Mouse (Mus musculus): ENCODE data around the gene Rab5b.
"Not testable (repeated sequence)": the region's sequence is repeated elsewhere in the genome, so short reads cannot be mapped to it uniquely, and the experiment has no call there.

Gene Rab5b

GRCm38 (mm10) chr10:128646139-128647089, 49.6 kb downstream of the Rab5b start:
- CTCF ChIA-PET = interaction anchor here (0.5 to 0.6 kb wide), 2 partner anchors 20 to 49 kb away, joined by 3 to 4 read pairs; partner anchors contain the start of genes Rab5b and Rps26

GRCm38 (mm10) chr10:128645111-128646011, 50.7 kb downstream of the Rab5b start, which contains the start of gene Ikzf4:
Gene Ikzf4 (minus strand): TSS chr10:128645991.
- CTCF ChIA-PET = interaction anchor here (0.7 kb wide), 1 partner anchor 33 kb away, joined by 3 read pairs; no protein-coding TSS in a partner anchor

- CTCF ChIA-PET = interaction anchor here (0.6 kb wide), 1 partner anchor 686 kb away, joined by 3 read pairs; no protein-coding TSS in a partner anchor
Observed at GRCm38 (mm10) chr10:128642749-128643148, 53.3 kb downstream of the Rab5b start.

GRCm38 (mm10) chr10:128641871-128642270, 54.2 kb downstream of the Rab5b start:
- CTCF ChIA-PET = no interaction called here

- CTCF ChIA-PET = no interaction called here
Observed at GRCm38 (mm10) chr10:128640891-128641290, 55.2 kb downstream of the Rab5b start.

GRCm38 (mm10) chr10:128639999-128640398, 56.1 kb downstream of the Rab5b start:
- CTCF ChIA-PET = interaction anchor here (0.7 kb wide), 1 partner anchor 310 kb away, joined by 3 read pairs; no protein-coding TSS in a partner anchor

GRCm38 (mm10) chr10:128637011-128637410, 59.1 kb downstream of the Rab5b start:
- CTCF ChIA-PET = no interaction called here

GRCm38 (mm10) chr10:128636561-128636960, 59.5 kb downstream of the Rab5b start:
- CTCF ChIA-PET = no interaction called here

GRCm38 (mm10) chr10:128635697-128636096, 60.4 kb downstream of the Rab5b start:
- CTCF ChIA-PET = no interaction called here

- CTCF ChIA-PET = interaction anchor here (0.6 kb wide), 1 partner anchor 329 kb away, joined by 3 read pairs; no protein-coding TSS in a partner anchor
Observed at GRCm38 (mm10) chr10:128631571-128631970, 64.5 kb downstream of the Rab5b start.

GRCm38 (mm10) chr10:128630306-128630705, 65.8 kb downstream of the Rab5b start:
- CTCF ChIA-PET = not testable (repeated sequence)

GRCm38 (mm10) chr10:128629746-128630145, 66.3 kb downstream of the Rab5b start:
- CTCF ChIA-PET = no interaction called here

- CTCF ChIA-PET = interaction anchor here (0.5 kb wide), 1 partner anchor 78 kb away, joined by 3 read pairs; no protein-coding TSS in a partner anchor
Observed at GRCm38 (mm10) chr10:128627398-128628317, 68.4 kb downstream of the Rab5b start.
